Mouse (Mus musculus) effector memory CD4-positive, alpha-beta T cell, adult 5 months (primary cell): Measurements from ENCODE around the gene Herc2. TPM values are rescaled to one million over a fixed set of nuclear protein-coding genes. Genes with fewer than 3 reads are reported as not detected.

Experiments used
- polyA plus RNA-seq: library from polyadenylated mRNA; unstranded; fragments of 100-300 nt; shearing (Covaris generic); gene quantifications from one replicate; pipeline ENCODE4 v1.2.1, GENCODE M21; 2017

The Herc2 gene
- polyA plus RNA-seq, result 34.8 TPM

GRCm38 (mm10) chr7:56049831-56050321 is at the start of gene Herc2:
TSS of gene Herc2 (plus strand) at chr7:56050196.

DNA sequence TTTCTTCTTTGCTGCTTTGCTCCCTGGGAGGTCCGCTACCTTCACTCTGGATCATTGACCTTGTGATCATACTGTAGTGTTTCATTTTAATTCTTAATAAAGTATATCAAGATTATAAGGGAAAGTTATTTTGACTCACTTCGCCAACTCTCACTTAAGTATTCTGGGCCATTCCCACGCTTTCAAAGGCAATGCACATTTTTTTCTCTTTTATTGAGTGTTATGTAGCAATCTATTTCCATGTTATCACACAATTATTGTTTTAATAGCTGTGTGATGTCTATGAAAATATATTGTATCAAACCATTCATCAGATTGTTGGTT is 30.1 kb upstream of the Herc2 start, which contains the start of gene Nipa1:
Nipa1 (minus strand) TSS at position 25 of the 324 bp plus-strand sequence.

DNA sequence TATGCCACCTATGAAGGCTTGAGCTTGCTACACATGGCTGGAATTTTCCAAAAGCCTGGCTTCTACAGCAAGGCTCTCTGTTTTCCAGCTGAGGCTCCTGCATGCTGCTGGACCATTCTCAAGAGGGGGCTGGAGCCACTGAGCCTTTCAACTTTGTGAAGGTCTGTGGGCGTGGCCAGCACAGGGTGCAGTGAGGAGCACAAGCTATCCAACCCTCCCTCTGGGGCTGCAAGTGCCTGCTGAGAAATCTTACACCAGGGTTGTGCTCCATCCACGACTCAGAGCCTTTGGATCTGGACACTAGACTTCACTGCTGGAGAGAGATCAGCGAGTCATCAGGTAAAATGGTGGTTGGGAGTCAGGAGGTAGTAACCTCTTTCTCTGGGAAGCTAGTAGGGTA is 189.5 kb downstream of the Herc2 start, which contains the start of gene Oca2:
Oca2 (plus strand) TSS at position 218 of the 400 bp plus-strand sequence.

Other genes with a start within 250 kb of the Herc2 start
- 30.6 TPM for gene Cyfip1, start 208.5 kb upstream of the Herc2 start, polyA plus RNA-seq
- 38.1 TPM for gene Nipa2, start 87.7 kb upstream of the Herc2 start, polyA plus RNA-seq
- 0.99 TPM for gene Nipa1, start 30.2 kb upstream of the Herc2 start, polyA plus RNA-seq
- gene Oca2, start 189.6 kb downstream of the Herc2 start, polyA plus RNA-seq, result 0.15 TPM